Mouse (Mus musculus) heart, embryonic 10.5 days (tissue): ENCODE measurements around the gene Junb. TPM values are rescaled to one million over a fixed set of nuclear protein-coding genes. Genes with fewer than 3 reads are reported as not detected.

Experiments
- DNase-seq: peaks from one replicate; pipeline ENCODE4 v3.0.0-alpha.2; 2017; ENCODE audit warnings: low spot score
- H3K27ac ChIP-seq: fragments of 300-500 bp; sonication (generic); 2 replicates; pipeline ENCODE4 v1.5.1; 2016; ENCODE audit warnings: mild to moderate bottlenecking
- H3K27me3 ChIP-seq: fragments of 300-500 bp; sonication (generic); 2 replicates; pipeline ENCODE4 v1.6.1; 2016; ENCODE audit warnings: mild to moderate bottlenecking; ENCODE audit not compliant: poor library complexity, insufficient read depth, severe bottlenecking
- H3K36me3 ChIP-seq: fragments of 300-500 bp; sonication (generic); 2 replicates; pipeline ENCODE4 v1.6.1; 2016; ENCODE audit warnings: mild to moderate bottlenecking, moderate library complexity
- H3K4me1 ChIP-seq: fragments of 300-500 bp; sonication (generic); 2 replicates; pipeline ENCODE4 v1.6.1; 2016; ENCODE audit warnings: mild to moderate bottlenecking
- H3K4me3 ChIP-seq: fragments of 300-500 bp; sonication (generic); 2 replicates; pipeline ENCODE4 v1.5.1; 2016; ENCODE audit warnings: mild to moderate bottlenecking, moderate library complexity
- H3K9me3 ChIP-seq: fragments of 300-500 bp; sonication (generic); 2 replicates; pipeline ENCODE4 v1.6.1; 2016; ENCODE audit warnings: mild to moderate bottlenecking, moderate library complexity
- WGBS: fragments of 180-500 bp; shearing (Covaris S2); methylation state at CpG from one replicate; pipeline ENCODE4 v1.1.7; 2016; 5-methylcytosine and 5-hydroxymethylcytosine counted together
- polyA plus RNA-seq: library from polyadenylated mRNA; unstranded; fragments of >200 nt; fragmentation: Nextera tagmentation; extraction: Ambion mirVana; gene quantifications from 2 replicates; pipeline ENCODE4 v1.2.1, GENCODE M21; 2016

The Junb gene
- polyA plus RNA-seq, 1 experiment from 2014 or later = 11.4 TPM

DNA sequence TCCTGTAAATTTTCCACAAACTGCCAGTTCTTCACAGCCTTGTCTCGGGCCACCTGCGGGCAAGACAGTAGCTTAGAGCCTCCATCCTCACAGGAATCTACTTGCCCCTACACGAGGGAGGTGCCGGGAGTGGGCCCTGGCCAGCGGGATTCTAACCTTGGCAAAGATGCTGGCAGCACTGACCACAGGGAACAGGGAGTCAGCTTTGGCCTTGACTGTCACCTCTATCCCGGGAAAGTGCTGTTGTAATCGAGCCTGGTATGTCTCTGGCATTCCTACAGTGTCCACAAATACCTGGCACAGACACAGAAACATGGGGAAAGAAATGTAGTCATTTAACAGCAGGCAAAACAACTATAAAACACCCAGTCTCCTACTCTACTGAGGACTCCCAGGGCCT lies 18.7 kb downstream of the Junb start:
- Histone ChIP-seq H3K9me3 (no peaks in the 10 kb centered on the region), H3K27me3 (no peaks in the 10 kb centered on the region), H3K36me3 (peaks cover 49% of the 10 kb centered on the region), H3K4me1 (peaks cover under 1% of the 10 kb centered on the region), H3K4me3 (no peak overlapping the region), H3K27ac (no peak overlapping the region)
- WGBS = 87% methylated on average over 7 of the region's 7 CpGs
- DNase-seq = no peak

DNA sequence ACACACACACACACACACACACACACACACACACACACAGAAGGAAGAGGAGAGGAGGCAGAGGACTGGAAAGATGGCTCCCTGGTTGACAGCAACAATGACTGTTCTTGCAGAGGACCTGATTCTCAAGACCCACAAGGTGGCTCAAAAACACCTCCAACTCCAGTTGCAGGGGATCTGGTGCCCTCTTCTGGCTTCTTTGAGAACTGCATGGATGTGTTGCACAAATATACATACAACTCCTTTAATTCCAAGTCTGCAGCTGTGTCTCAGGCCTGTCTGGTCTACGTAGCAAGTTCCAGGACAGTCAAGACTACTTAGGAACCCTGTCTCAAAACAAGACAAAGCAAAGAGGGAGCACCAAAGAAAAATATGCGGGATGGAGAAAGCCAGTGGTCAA lies 21.8 kb downstream of the Junb start:
- peaks cover 37% of the 10 kb centered on the region for H3K36me3 ChIP-seq
- no peaks in the 10 kb centered on the region for H3K9me3 ChIP-seq
- no peak for DNase-seq
- peaks cover 20% of the 10 kb centered on the region; the same call in 1 of the 2 replicates for H3K27me3 ChIP-seq
- WGBS = 44% methylated on average over 2 of the region's 2 CpGs
- H3K27ac ChIP-seq = no peak overlapping the region
- H3K4me1 ChIP-seq = peaks cover 5% of the 10 kb centered on the region; the same call in 1 of the 2 replicates
- H3K4me3 ChIP-seq = no peak overlapping the region

DNA sequence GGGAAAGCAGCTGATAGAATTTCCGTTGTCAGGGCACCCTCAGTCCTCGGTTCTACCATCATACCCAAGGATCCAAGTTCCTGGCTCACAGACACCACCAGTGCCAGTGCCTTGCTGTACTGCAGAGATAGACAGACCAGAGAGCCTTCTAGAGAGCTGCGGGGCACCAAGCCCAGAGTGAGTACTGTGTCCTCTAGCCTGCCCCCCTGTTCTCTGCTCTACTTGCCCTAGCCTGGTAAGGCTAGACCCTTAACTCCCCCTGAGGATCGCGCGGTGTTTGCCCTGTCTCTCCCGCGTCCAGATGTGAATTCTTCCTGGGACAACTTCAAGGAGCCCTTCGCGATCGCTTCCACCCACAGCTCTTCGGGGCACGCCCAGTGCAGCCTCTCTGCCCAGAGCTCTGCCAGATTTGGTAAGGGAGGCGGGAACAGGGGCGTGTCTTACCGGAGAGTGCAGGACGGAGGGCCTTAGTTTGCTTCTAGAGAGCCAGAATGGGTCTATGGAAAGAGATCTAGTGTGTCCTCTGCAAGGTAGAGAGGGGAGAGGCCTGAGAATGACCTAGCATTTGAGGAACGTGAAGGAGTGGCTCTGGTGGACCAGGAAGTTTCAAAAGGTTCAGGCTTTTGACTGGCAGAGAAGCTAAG lies 25.8 kb downstream of the Junb start:
- H3K27ac ChIP-seq = no peak overlapping the region
- H3K4me1 ChIP-seq = peaks cover 5% of the 10 kb centered on the region; the same call in 1 of the 2 replicates
- H3K27me3 ChIP-seq = peaks cover 58% of the 10 kb centered on the region
- 6% methylated on average over 18 of the region's 18 CpGs for WGBS
- H3K36me3 ChIP-seq = peaks cover 15% of the 10 kb centered on the region; the same call in 1 of the 2 replicates
- no peak for DNase-seq
- H3K4me3 ChIP-seq = 0 out of 2 replicates have a peak overlapping the region, but pooled peaks have one; percentile 22
- no peaks in the 10 kb centered on the region for H3K9me3 ChIP-seq

DNA sequence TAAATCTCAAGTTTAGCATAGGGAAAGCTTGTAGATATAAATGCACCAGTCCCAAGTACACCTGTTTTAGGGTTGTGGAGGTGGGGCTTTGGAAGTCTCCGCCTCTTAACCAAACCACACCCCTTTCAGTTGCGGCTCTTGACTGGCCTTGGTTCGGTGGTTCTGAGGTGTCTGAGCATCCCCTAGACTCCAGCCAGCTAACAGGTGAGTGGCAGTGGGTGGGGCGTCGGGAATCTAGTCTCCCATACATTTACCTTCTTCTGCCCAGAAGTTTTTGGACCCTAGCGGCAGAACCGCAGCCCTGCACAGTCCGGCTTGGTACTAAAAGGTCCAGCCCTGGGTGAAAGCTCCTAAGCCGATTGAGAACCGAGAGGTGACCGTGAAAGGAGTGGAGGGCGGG lies 28.8 kb downstream of the Junb start:
- H3K36me3 ChIP-seq = no peaks in the 10 kb centered on the region
- H3K4me3 ChIP-seq = no peak overlapping the region
- 16% methylated on average over 12 of the region's 12 CpGs for WGBS
- DNase-seq = no peak
- H3K9me3 ChIP-seq = no peaks in the 10 kb centered on the region
- H3K27ac ChIP-seq = no peak overlapping the region
- H3K4me1 ChIP-seq = peaks cover 18% of the 10 kb centered on the region
- peaks cover 86% of the 10 kb centered on the region for H3K27me3 ChIP-seq

DNA sequence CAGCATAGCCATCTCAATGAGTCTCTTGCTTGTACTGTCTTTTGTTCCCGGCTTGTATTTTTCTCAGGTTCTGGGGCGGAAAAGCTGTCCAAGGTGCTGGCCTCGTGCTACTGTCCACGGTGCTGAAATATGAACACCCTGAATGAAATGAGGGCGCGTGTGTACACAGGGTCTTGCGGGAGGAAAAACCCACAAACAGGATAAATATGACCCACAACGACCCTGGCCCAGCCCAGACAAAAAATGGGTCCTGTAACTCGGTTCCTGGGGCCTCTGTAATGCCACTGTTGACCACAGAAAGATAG lies 31.3 kb downstream of the Junb start:
- Histone ChIP-seq H3K27me3 (peaks cover 93% of the 10 kb centered on the region), H3K4me3 (no peak overlapping the region), H3K9me3 (no peaks in the 10 kb centered on the region), H3K27ac (no peak overlapping the region), H3K36me3 (no peaks in the 10 kb centered on the region), H3K4me1 (peaks cover 18% of the 10 kb centered on the region)
- DNase-seq = no peak
- WGBS = 18% methylated on average over 9 of the region's 9 CpGs

DNA sequence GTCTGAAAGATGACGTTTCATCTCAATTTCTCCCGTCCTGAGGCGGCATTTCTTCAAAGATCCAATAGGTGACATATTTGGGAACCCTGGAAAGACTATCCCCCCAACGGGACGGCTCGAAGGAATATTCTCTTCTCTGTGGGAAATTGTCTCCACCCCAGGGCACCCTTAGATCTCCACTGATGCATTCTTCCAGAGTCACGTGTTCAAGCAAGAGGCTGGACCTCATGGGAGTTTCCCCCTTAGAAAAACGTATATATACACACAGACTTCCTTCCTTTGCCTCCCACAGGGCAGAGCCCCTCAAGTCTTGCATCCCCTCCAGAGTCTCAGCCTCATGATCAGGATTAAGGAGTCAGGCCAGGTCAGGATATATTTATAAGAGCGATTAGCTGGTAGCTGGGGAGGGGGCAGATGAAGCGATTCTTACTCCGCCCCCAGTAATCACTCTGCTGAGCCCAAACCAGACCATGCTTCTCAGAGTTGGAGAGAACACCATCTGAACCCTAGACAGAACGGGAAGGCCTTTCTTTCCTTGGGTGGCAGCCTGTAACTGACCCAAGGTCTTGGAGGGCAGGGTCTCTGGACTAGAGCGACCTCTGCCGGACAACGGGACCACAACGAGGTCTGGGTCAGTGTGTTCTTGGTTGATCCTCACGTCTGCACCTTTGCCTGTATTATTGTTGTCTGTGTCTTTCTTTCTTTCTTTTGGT lies 31.8 kb downstream of the Junb start, which contains the start of gene Rtbdn:
Gene Rtbdn, plus strand, starts transcription at position 464 of the 713 bp plus-strand sequence.
- WGBS = 13% methylated on average over 17 of the region's 17 CpGs
- Histone ChIP-seq H3K9me3 (no peaks in the 10 kb centered on the region), H3K4me3 (peak within 1 kb of the TSS; percentile 60), H3K4me1 (peaks cover 18% of the 10 kb centered on the region), H3K36me3 (no peaks in the 10 kb centered on the region), H3K27me3 (peaks cover 92% of the 10 kb centered on the region), H3K27ac (no peak within 1 kb of the TSS)
- no peak for DNase-seq

DNA sequence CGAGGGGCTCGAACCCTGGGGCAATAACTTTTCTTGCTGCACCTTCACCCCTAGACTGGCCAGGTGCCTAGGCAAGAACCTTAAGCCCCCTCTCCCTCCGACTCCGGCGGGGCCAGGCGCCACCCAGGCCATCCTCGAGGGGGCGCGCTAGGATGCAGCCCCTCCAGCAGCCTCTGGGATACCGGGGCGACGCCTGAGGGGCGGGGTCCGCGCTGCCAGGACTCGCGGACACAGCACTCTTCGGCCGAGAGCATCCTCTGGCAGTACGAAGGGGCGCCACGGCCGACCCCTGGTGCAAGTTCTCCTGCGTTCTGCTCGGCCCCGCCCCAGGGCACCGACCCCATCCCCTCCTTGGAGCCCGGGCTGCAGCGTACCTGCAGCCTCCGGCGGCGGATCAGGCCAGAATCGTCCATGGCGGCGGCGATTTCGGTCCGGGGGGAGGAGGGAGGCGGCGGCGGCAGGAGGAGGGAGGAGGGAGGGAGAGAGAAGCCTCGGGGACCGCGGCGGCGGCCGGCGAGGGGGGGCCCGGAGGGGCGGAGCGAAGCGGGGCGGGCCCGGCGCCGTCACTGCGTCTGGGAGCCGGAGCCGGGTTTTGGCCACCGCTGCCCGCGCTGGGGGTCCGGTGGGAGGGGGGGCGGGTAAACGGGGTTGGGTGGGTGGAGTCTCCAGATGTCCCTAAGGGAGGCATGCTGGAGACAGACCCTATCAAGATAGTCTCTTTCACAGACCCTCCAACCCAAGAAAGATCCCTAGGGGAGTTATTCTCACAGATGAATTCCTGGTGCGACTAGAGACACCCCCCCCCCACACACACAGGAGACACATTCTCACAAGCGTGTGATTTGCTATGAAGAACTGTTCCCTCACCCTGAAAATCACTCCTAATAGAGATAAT lies 32.6 kb downstream of the Junb start:
- Histone ChIP-seq H3K4me1 (peaks cover 18% of the 10 kb centered on the region), H3K4me3 (peak overlapping the region; percentile 60), H3K27ac (no peak overlapping the region), H3K9me3 (no peaks in the 10 kb centered on the region), H3K27me3 (peaks cover 86% of the 10 kb centered on the region), H3K36me3 (no peaks in the 10 kb centered on the region)
- DNase-seq = no peak
- 2% methylated on average over 31 of the region's 67 CpGs for WGBS

DNA sequence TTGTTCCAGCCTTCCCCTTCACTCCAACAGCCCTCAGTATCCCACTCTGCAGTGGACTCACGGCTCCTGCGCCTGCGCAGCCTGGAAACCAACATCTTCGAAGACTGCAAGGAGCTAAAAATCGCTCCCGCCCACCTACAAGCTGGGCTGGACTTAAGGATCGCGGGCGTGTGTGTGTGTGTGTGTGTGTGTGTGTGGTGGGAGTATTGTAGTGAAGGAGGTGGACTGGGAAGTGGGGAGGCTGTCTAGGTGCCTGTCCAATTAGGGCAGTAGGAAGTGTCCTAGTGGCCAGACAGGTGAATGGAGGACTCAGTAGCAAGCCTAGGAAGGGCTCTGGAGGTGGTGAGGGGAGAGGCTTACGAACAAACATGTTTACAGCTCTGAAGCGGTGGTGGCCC lies 33.3 kb downstream of the Junb start:
- peak overlapping the region; percentile 60 for H3K4me3 ChIP-seq
- no peak for DNase-seq
- no peaks in the 10 kb centered on the region for H3K9me3 ChIP-seq

DNA sequence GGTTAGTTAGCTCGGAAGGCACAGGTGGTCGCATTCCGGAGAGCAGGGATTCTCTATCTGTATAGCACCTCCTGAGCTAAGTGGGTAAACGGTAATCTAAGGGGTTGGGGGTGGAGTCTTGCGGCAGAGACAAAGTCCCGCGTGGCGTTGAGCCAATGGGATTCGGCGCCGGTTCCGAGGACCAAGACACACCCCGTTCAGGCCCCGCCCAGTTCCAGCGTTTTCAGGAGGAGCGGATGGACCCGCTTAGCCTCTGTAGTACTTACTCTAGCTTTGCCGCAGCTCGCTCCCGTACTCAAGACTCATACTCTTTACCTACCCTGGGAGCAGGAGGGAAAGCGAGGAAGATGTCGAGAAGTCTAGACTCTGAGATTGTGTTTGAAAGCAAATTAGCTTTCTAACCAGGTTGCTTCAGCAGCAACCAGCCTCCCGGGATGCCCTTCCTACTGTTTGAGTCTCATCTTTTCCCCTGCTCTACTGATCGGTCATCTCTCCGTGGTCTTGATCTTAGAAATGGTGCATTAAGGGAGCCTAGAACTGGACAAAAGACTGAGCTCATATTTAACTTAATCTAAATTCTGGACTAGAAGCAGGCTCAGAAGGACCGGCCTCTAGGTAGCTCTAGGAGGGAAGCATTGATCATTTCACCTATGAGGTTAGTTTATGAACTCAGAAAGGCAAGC lies 33.9 kb downstream of the Junb start:
- Histone ChIP-seq H3K36me3 (no peaks in the 10 kb centered on the region), H3K4me1 (peaks cover 18% of the 10 kb centered on the region), H3K4me3 (peak overlapping the region; percentile 22), H3K27me3 (peaks cover 83% of the 10 kb centered on the region), H3K27ac (no peak overlapping the region), H3K9me3 (no peaks in the 10 kb centered on the region)
- no peak for DNase-seq
- WGBS = 3% methylated on average over 26 of the region's 26 CpGs

More for the DNA sequence above, 33.3 kb downstream of the Junb start:
- Histone ChIP-seq H3K36me3 (no peaks in the 10 kb centered on the region), H3K27me3 (peaks cover 86% of the 10 kb centered on the region), H3K27ac (no peak overlapping the region), H3K4me1 (peaks cover 18% of the 10 kb centered on the region)
- 8% methylated on average over 11 of the region's 11 CpGs for WGBS

DNA sequence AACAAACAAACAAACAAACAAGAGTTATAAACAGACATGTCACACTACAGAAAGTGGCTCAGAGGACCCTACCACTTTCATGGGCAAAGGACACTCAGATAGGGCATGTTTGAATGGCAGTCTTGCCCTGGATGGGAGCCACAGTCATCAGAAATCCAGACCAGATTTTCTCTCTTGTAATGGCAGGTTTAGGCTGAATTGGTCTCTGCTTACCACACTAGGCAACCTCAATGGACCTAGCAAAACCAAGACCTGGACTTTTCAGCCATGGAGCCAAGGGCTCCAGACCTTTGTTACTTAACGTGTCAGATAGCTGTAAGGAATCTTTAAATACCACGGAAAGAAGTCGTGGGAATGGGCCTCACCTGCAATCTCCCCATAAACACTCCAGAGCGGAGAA lies 34.8 kb downstream of the Junb start:
- peaks cover 18% of the 10 kb centered on the region for H3K4me1 ChIP-seq
- H3K9me3 ChIP-seq = no peaks in the 10 kb centered on the region
- no peaks in the 10 kb centered on the region for H3K36me3 ChIP-seq
- no peak overlapping the region for H3K4me3 ChIP-seq
- peaks cover 85% of the 10 kb centered on the region for H3K27me3 ChIP-seq
- no peak overlapping the region for H3K27ac ChIP-seq
- DNase-seq = no peak
- WGBS = 22% methylated on average over 4 of the region's 4 CpGs

DNA sequence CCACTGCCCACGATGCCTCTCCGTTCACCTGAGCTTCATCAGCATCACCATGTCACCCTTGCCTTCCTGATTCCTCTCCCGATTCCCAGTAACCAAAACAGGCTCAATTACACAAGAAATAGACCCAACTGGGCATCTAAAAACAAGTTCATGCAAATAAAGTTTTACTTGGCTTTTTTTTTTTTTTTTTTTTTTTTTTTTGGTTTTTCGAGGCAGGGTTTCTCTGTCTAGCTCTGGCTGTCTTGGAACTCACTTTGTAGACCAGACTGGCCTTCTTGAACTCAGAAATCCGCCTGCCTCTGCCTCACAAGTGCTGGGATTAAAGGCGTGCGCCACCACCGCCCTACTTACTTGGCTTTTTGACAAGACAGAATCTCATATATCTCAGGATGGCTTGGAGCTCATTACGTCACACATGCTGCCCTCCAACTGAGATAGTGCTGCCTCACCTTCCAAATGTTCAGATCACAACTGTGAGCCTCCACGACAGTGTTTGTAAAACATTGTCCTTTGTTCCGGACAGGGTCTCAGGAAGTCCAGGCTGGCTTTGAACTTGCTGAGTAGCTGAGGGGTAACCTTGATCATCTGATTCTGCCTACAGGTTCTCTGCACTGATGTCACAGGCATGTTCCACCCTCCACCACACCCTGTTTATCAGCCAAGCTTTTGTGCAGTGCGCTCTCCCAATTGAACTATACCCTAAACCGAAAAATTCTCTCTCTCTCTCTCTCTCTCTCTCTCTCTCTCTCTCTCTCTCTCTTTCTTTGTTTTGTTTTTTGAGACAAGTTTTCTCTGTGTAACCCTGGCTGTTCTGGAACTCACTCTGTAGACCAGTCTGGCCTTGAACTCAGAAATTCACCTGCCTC lies 40.7 kb downstream of the Junb start:
- Histone ChIP-seq H3K27ac (no peak overlapping the region), H3K4me1 (peaks cover 21% of the 10 kb centered on the region), H3K27me3 (peaks cover 82% of the 10 kb centered on the region), H3K9me3 (no peaks in the 10 kb centered on the region), H3K4me3 (peak overlapping the region; percentile 60), H3K36me3 (no peaks in the 10 kb centered on the region)
- 61% methylated on average over 13 of the region's 13 CpGs for WGBS
- no peak for DNase-seq
